Mouse (Mus musculus) limb, embryonic 12.5 days (tissue): Measurements from ENCODE around the gene Abcg4. TPM values are rescaled to one million over a fixed set of nuclear protein-coding genes. Genes with fewer than 3 reads are reported as not detected.
A peak's percentile ranks its signal among the peaks of the same experiment; 100 is the strongest.

ENCODE experiments used
- ATAC-seq: fragments of 200-750 bp; cut with Nextera tagmentation; 2 replicates; pipeline ENCODE4 v1.8.0; 2017; ENCODE audit warnings: low read depth, moderate TSS enrichment; ENCODE audit not compliant: insufficient number of reproducible peaks, insufficient read depth, low FRiP score, low TSS enrichment
- H3K27ac ChIP-seq: fragments of 300-500 bp; sonication (generic); 2 replicates; pipeline ENCODE4 v1.5.1; 2016; ENCODE audit warnings: mild to moderate bottlenecking, moderate library complexity
- H3K27me3 ChIP-seq: fragments of 300-500 bp; sonication (generic); 2 replicates; pipeline ENCODE4 v1.6.1; 2016; ENCODE audit warnings: mild to moderate bottlenecking, moderate library complexity
- H3K36me3 ChIP-seq: fragments of 300-500 bp; sonication (generic); 2 replicates; pipeline ENCODE4 v1.6.1; 2016; ENCODE audit warnings: mild to moderate bottlenecking, moderate library complexity
- H3K4me1 ChIP-seq: fragments of 300-500 bp; sonication (generic); replicated peaks from 2 replicates; pipeline ENCODE4 v1.6.1; 2016
- H3K4me2 ChIP-seq: fragments of 300-500 bp; sonication (generic); 2 replicates; pipeline ENCODE4 v1.6.1; 2016; ENCODE audit warnings: mild to moderate bottlenecking, moderate library complexity
- H3K4me3 ChIP-seq: fragments of 300-500 bp; sonication (generic); replicated peaks from 2 replicates; pipeline ENCODE4 v1.5.1; 2016; ENCODE audit warnings: mild to moderate bottlenecking
- H3K9ac ChIP-seq: fragments of 300-500 bp; sonication (generic); replicated peaks from 2 replicates; pipeline ENCODE4 v1.6.1; 2016; ENCODE audit warnings: mild to moderate bottlenecking, moderate library complexity
- H3K9me3 ChIP-seq: fragments of 300-500 bp; sonication (generic); 2 replicates; pipeline ENCODE4 v1.6.1; 2016; ENCODE audit warnings: mild to moderate bottlenecking, moderate library complexity
- WGBS: fragments of 180-500 bp; shearing (Covaris S2); methylation state at CpG from one replicate; pipeline ENCODE4 v1.1.7; 2016; 5-methylcytosine and 5-hydroxymethylcytosine counted together
- polyA plus RNA-seq: library from polyadenylated mRNA; unstranded; fragments of >200 nt; fragmentation: Nextera tagmentation; extraction: Ambion mirVana; gene quantifications from 2 replicates; pipeline ENCODE4 v1.2.1, GENCODE M21; 2016

Abcg4 gene
- polyA plus RNA-seq, 1 experiment from 2014 or later = 7.0 TPM

- WGBS = 85% methylated on average over 3 of the region's 3 CpGs
Measured at GRCm38 (mm10) chr9:44269077-44269476, 19.3 kb downstream of the Abcg4 start.

GRCm38 (mm10) chr9:44268432-44268831, 20.0 kb downstream of the Abcg4 start, which contains the start of gene Nlrx1:
TSS of gene Nlrx1 (minus strand) at chr9:44268599.
- 0 out of 2 replicates have a peak, but pooled peaks cover 3% of the 10 kb centered on the region for H3K9me3 ChIP-seq
- peak within 1 kb of the TSS; percentile 83 for H3K9ac ChIP-seq
- peak within 1 kb of the TSS; percentile 81 for H3K4me2 ChIP-seq
- peak within 1 kb of the TSS; percentile 50 for H3K4me3 ChIP-seq
- H3K36me3 ChIP-seq = no peaks in the 10 kb centered on the region
- 83% methylated on average over 6 of the region's 6 CpGs for WGBS
- H3K4me1 ChIP-seq = peaks cover 10% of the 10 kb centered on the region; the same call in 1 of the 2 replicates
- ATAC-seq = no peak
- no peaks in the 10 kb centered on the region for H3K27me3 ChIP-seq
- peak within 1 kb of the TSS; percentile 59; the same call in 1 of the 2 replicates for H3K27ac ChIP-seq

More at GRCm38 (mm10) chr9:44269077-44269476, 19.3 kb downstream of the Abcg4 start:
- H3K9ac ChIP-seq = no peak overlapping the region
- no peak overlapping the region for H3K4me3 ChIP-seq
- H3K4me2 ChIP-seq = no peak overlapping the region
- H3K9me3 ChIP-seq = 0 out of 2 replicates have a peak, but pooled peaks cover 3% of the 10 kb centered on the region
- H3K27me3 ChIP-seq = no peaks in the 10 kb centered on the region
- ATAC-seq = no peak
- H3K27ac ChIP-seq = no peak overlapping the region
- H3K36me3 ChIP-seq = no peaks in the 10 kb centered on the region
- H3K4me1 ChIP-seq = peaks cover 10% of the 10 kb centered on the region; the same call in 1 of the 2 replicates

GRCm38 (mm10) chr9:44268027-44268360, 20.4 kb downstream of the Abcg4 start:
- 0 out of 2 replicates have a peak, but pooled peaks cover 3% of the 10 kb centered on the region for H3K9me3 ChIP-seq
- H3K4me1 ChIP-seq = peaks cover 10% of the 10 kb centered on the region; the same call in 1 of the 2 replicates
- H3K36me3 ChIP-seq = no peaks in the 10 kb centered on the region
- peak overlapping the region; percentile 50 for H3K4me3 ChIP-seq
- H3K27me3 ChIP-seq = no peaks in the 10 kb centered on the region
- H3K9ac ChIP-seq = peak overlapping the region; percentile 83
- peak overlapping the region; percentile 59; the same call in 1 of the 2 replicates for H3K27ac ChIP-seq
- ATAC-seq = peak; percentile 69
- peak overlapping the region; percentile 81 for H3K4me2 ChIP-seq
- 5% methylated on average over 28 of the region's 28 CpGs for WGBS

- Histone ChIP-seq H3K27me3 (no peaks in the 10 kb centered on the region), H3K36me3 (no peaks in the 10 kb centered on the region), H3K9me3 (0 out of 2 replicates have a peak, but pooled peaks cover 3% of the 10 kb centered on the region), H3K4me3 (peak overlapping the region; percentile 50), H3K4me2 (peak overlapping the region; percentile 81), H3K9ac (peak overlapping the region; percentile 83), H3K27ac (peak overlapping the region; percentile 59; the same call in 1 of the 2 replicates), H3K4me1 (peaks cover 10% of the 10 kb centered on the region; the same call in 1 of the 2 replicates)
- ATAC-seq = no peak
- WGBS = 15% methylated on average over 21 of the region's 23 CpGs
Measured at GRCm38 (mm10) chr9:44267319-44268026, 20.9 kb downstream of the Abcg4 start.

- Histone ChIP-seq H3K27ac (0 out of 2 replicates have a peak overlapping the region, but pooled peaks have one; percentile 7), H3K4me1 (peaks cover 10% of the 10 kb centered on the region; the same call in 1 of the 2 replicates), H3K9ac (peak overlapping the region; percentile 83; the same call in 1 of the 2 replicates), H3K9me3 (0 out of 2 replicates have a peak, but pooled peaks cover 3% of the 10 kb centered on the region), H3K4me2 (peak overlapping the region; percentile 81), H3K4me3 (peak overlapping the region; percentile 50; the same call in 1 of the 2 replicates), H3K27me3 (no peaks in the 10 kb centered on the region), H3K36me3 (no peaks in the 10 kb centered on the region)
- WGBS = 64% methylated on average over 8 of the region's 8 CpGs
- no peak for ATAC-seq
Measured at GRCm38 (mm10) chr9:44266478-44267226, 21.8 kb downstream of the Abcg4 start.

GRCm38 (mm10) chr9:44261388-44261787, 27.0 kb downstream of the Abcg4 start:
- Histone ChIP-seq H3K4me3 (no peak overlapping the region), H3K27ac (no peak overlapping the region), H3K4me2 (no peak overlapping the region), H3K4me1 (no peaks in the 10 kb centered on the region), H3K27me3 (no peaks in the 10 kb centered on the region), H3K36me3 (no peaks in the 10 kb centered on the region), H3K9me3 (no peaks in the 10 kb centered on the region), H3K9ac (no peak overlapping the region)
- no peak for ATAC-seq
- 83% methylated on average over 14 of the region's 14 CpGs for WGBS

GRCm38 (mm10) chr9:44259014-44259413, 29.4 kb downstream of the Abcg4 start:
- Histone ChIP-seq H3K9me3 (no peaks in the 10 kb centered on the region), H3K4me1 (peaks cover 23% of the 10 kb centered on the region), H3K27ac (no peak overlapping the region), H3K36me3 (no peaks in the 10 kb centered on the region), H3K4me3 (no peak overlapping the region), H3K27me3 (no peaks in the 10 kb centered on the region), H3K4me2 (no peak overlapping the region), H3K9ac (no peak overlapping the region)
- ATAC-seq = no peak
- 83% methylated on average over 10 of the region's 10 CpGs for WGBS

GRCm38 (mm10) chr9:44256213-44256612, 32.2 kb downstream of the Abcg4 start:
- no peak overlapping the region for H3K27ac ChIP-seq
- H3K27me3 ChIP-seq = peaks cover 1% of the 10 kb centered on the region; the same call in 1 of the 2 replicates
- no peak overlapping the region for H3K4me2 ChIP-seq
- ATAC-seq = no peak
- no peak overlapping the region for H3K9ac ChIP-seq
- peaks cover 32% of the 10 kb centered on the region for H3K4me1 ChIP-seq
- H3K36me3 ChIP-seq = no peaks in the 10 kb centered on the region
- no peaks in the 10 kb centered on the region for H3K9me3 ChIP-seq
- H3K4me3 ChIP-seq = no peak overlapping the region
- WGBS = 87% methylated on average over 8 of the region's 8 CpGs

GRCm38 (mm10) chr9:44255136-44255521, 33.3 kb downstream of the Abcg4 start:
- no peak overlapping the region for H3K9ac ChIP-seq
- H3K27me3 ChIP-seq = peaks cover 3% of the 10 kb centered on the region; the same call in 1 of the 2 replicates
- H3K9me3 ChIP-seq = no peaks in the 10 kb centered on the region
- WGBS = 48% methylated on average over 6 of the region's 6 CpGs
- no peaks in the 10 kb centered on the region for H3K36me3 ChIP-seq
- ATAC-seq = no peak
- no peak overlapping the region for H3K4me3 ChIP-seq
- H3K4me1 ChIP-seq = peaks cover 32% of the 10 kb centered on the region
- no peak overlapping the region for H3K4me2 ChIP-seq
- H3K27ac ChIP-seq = peak overlapping the region; percentile 59

- H3K9ac ChIP-seq = 0 out of 2 replicates have a peak overlapping the region, but pooled peaks have one; percentile 4
- H3K27me3 ChIP-seq = peaks cover 5% of the 10 kb centered on the region
- H3K4me3 ChIP-seq = no peak overlapping the region
- H3K9me3 ChIP-seq = no peaks in the 10 kb centered on the region
- peak overlapping the region; percentile 59 for H3K27ac ChIP-seq
- peak overlapping the region; percentile 9; the same call in 1 of the 2 replicates for H3K4me2 ChIP-seq
- 5% methylated on average over 5 of the region's 5 CpGs for WGBS
- peaks cover 32% of the 10 kb centered on the region for H3K4me1 ChIP-seq
- peak; percentile 39; the same call in 1 of the 2 replicates for ATAC-seq
- no peaks in the 10 kb centered on the region for H3K36me3 ChIP-seq
Measured at GRCm38 (mm10) chr9:44254508-44255135, 33.8 kb downstream of the Abcg4 start.
